11 mouse cellular contexts compared by ENCODE assay signal in genomic region chr8:108481167-108481815, GRCm38 (mm10).
DNase-seq lines count a peak whose midpoint lies in the region; ATAC-seq lines count a peak whose summit lies in the region.
"Had no signal": no experiment of that assay in that cellular context is flagged by ENCODE, and none has a peak within 500 bp of the region (broad histone marks: within the 10 kb centered on the region; RNA-seq: fewer than 3 reads in every experiment).

No protein-coding gene starts in this region.

- H3K27ac ChIP-seq in forebrain, embryonic 12.5 days: peak overlapping the region; percentile 81
- H3K27ac ChIP-seq in limb, embryonic 11.5 days (replicated peaks; ENCODE audit: low read depth, low read length): no peak overlapping the region
- H3K27ac ChIP-seq: gastrocnemius, adult 2 months had no signal

- no peaks in the 10 kb centered on the region; the same call in 1 of the 2 replicates for H3K27me3 ChIP-seq in forebrain, embryonic 12.5 days
- no peaks in the 10 kb centered on the region for H3K27me3 ChIP-seq in limb, embryonic 11.5 days (ENCODE audit: control insufficient read depth, insufficient read depth, low read length)

- no peak overlapping the region for H3K9ac ChIP-seq in forebrain, embryonic 12.5 days
- H3K9ac ChIP-seq in limb, embryonic 11.5 days (ENCODE audit: low read length): no peak overlapping the region

- intact Hi-C loops in left cerebral cortex, postnatal 4 days (cut with DNase I): no loop called here

- H3K4me3 ChIP-seq in forebrain, embryonic 12.5 days (replicated peaks): no peak overlapping the region
- H3K4me3 ChIP-seq in limb, embryonic 11.5 days (ENCODE audit: low read depth, low read length): no peak overlapping the region
- H3K4me3 ChIP-seq: gastrocnemius, adult 2 months had no signal

- H3K4me1 ChIP-seq in forebrain, embryonic 12.5 days: peaks cover 22% of the 10 kb centered on the region; the same call in 1 of the 2 replicates
- H3K4me1 ChIP-seq in limb, embryonic 11.5 days (ENCODE audit: control insufficient read depth, insufficient read depth, low read length): 0 out of 2 replicates have a peak, but pooled peaks cover 6% of the 10 kb centered on the region

- peak; percentile 87 for ATAC-seq in forebrain, embryonic 12.5 days (ENCODE audit: low FRiP score)
- ATAC-seq in limb, embryonic 11.5 days (ENCODE audit: insufficient number of reproducible peaks, low FRiP score, low TSS enrichment, low read depth): peak; percentile 57; the same call in 1 of the 2 replicates

- WGBS in forebrain, embryonic 12.5 days: 54% methylated on average over 11 of the region's 11 CpGs
- 10% methylated on average over 11 of the region's 11 CpGs for WGBS in limb, embryonic 11.5 days

- no peaks in the 10 kb centered on the region for H3K9me3 ChIP-seq in forebrain, embryonic 12.5 days
- H3K9me3 ChIP-seq in limb, embryonic 11.5 days (ENCODE audit: control insufficient read depth, low read length): no peaks in the 10 kb centered on the region

- H3K4me2 ChIP-seq in forebrain, embryonic 12.5 days: no peak overlapping the region
- H3K4me2 ChIP-seq in limb, embryonic 11.5 days (ENCODE audit: low read depth, severe bottlenecking): no peak overlapping the region

- peak; percentile 20 for DNase-seq in left cerebral cortex, postnatal 4 days
- no peak for DNase-seq in left cerebral cortex, adult 8-10 months (ENCODE audit: low spot score in 2 of 2)
- peak; percentile 74 for DNase-seq in limb, embryonic 11.5 days (ENCODE audit: low spot score)
- DNase-seq in retina, embryonic 14.5 days (ENCODE audit: low spot score): peak; percentile 60
- DNase-seq in cerebellum, postnatal 25 days: no peak
- DNase-seq in right cerebral cortex, postnatal 25 days: no peak
- no peak for DNase-seq in urinary bladder, postnatal 14 days (ENCODE audit: low spot score)
- DNase-seq: cerebellum, adult 8-10 months; gastrocnemius, adult 2 months; kidney, adult 9 months had no signal

- no peaks in the 10 kb centered on the region for H3K36me3 ChIP-seq in forebrain, embryonic 12.5 days (replicated peaks)
- no peaks in the 10 kb centered on the region for H3K36me3 ChIP-seq in limb, embryonic 11.5 days (ENCODE audit: control insufficient read depth, insufficient read depth, low read length)

Comparison
In these comparisons a context has a peak if more than half of its experiments do, and no peak if none do; other contexts are left out.
1. DNase-seq: peak in left cerebral cortex, postnatal 4 days (single experiment), limb, embryonic 11.5 days (single experiment) and retina, embryonic 14.5 days (single experiment); none in left cerebral cortex, adult 8-10 months (0 of 2), cerebellum, postnatal 25 days (0 of 2), right cerebral cortex, postnatal 25 days (single experiment) and urinary bladder, postnatal 14 days (single experiment).